Mouse (Mus musculus) testis, postnatal 14 days (tissue): ENCODE measurements at regions not wholly inside any gene's neighbourhood (a gene's known extent, or its start where the extent isn't known, plus 50 kb on each side); places are given as distances from the start of the nearest gene placed in this dataset.

Experiments
- DNase-seq: peaks from one replicate; pipeline ENCODE4 v3.0.0; 2021; ENCODE audit warnings: low spot score

DNA sequence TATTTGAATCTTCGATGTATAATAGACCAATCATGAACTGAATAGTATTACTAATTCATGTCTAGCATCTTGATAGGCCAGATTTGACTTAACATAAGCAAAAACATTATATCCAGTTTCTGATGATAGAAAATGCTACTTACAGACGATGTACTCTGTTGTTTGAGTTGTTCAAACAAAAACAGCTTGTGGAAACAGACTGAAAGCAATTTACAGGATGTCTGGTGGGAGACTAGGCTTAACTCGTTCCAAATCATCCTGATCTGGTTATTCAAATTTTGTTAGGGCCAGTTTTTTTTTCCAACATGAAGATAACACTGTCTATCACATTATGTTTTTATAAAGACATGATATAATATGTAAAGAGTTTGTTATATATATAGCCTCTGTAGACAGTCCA, 369.4 kb upstream of the Igbp1b start:
- no peak for DNase-seq

DNA sequence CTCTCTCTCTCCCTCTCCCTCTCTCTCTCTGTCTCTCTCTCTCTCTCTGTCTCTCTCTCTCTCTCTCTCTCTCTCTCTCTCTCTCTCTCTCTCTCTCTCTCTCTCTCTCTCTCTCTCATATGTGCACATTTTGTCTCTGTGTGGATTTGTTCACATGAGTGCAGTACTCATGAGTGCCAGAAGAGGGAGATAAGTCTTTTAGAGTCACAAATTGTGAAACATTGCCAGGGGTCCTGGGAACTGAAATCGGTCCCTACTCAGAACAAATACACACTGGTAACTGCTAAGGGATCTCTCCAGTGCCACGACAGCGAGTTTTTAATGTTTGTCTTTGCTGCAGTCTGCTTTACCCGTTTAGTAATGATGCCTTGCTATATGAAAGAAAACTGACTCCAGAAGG, 356.2 kb upstream of the Igbp1b start:
- DNase-seq, result no peak

DNA sequence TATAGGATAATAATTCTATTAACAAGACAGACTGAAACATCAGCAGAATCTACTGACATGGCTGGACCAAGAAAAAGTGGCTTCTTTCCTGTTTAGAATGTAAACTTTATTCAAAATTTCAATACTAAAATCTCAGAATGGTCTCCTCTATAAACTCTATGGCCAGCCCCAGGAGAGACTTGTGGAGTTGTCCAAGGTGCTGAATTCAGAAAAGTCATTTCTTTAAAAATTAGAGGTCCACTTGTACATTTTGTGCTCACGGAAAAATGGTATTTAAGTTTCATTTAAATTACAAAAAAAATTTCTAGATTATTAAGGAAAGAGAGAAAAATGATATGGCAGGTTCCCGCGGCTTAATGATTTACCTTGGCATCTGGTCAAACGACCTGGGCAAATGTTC, 352.2 kb upstream of the Igbp1b start:
- no peak for DNase-seq
